13 mouse cellular contexts compared by ENCODE assay signal in genomic region chr13:112335531-112335930, GRCm38 (mm10). TPM values are rescaled to one million over a fixed set of nuclear protein-coding genes. Genes with fewer than 3 reads are reported as not detected.
DNase-seq lines count a peak whose midpoint lies in the region; ATAC-seq lines count a peak whose summit lies in the region.
"Had no signal": no experiment of that assay in that cellular context is flagged by ENCODE, and none has a peak within 500 bp of the region (broad histone marks: within the 10 kb centered on the region; RNA-seq: fewer than 3 reads in every experiment).

No protein-coding gene starts in this region.

- H3K4me1 ChIP-seq in heart, embryonic 12.5 days (replicated peaks) = peaks cover 45% of the 10 kb centered on the region

- H3K9me3 ChIP-seq in heart, embryonic 12.5 days (replicated peaks) = no peaks in the 10 kb centered on the region
- H3K9me3 ChIP-seq: embryonic facial prominence, embryonic 15.5 days; hindbrain, embryonic 13.5 days had no signal

- DNase-seq in heart, adult 9 months (ENCODE audit: low spot score in 2 of 2) = peak; percentile 48 to 72
- DNase-seq in lung, postnatal 10 days = peak; percentile 29
- DNase-seq in lung, postnatal 25 days (ENCODE audit: low spot score) = no peak
- DNase-seq in adrenal gland, adult 8-10 months = peak; percentile 84
- DNase-seq in heart, postnatal 25 days (ENCODE audit: low spot score) = peak; percentile 17
- no peak for DNase-seq in urinary bladder, postnatal 25 days (ENCODE audit: low spot score)
- no peak for DNase-seq in frontal cortex, postnatal 25 days (ENCODE audit: low spot score in 2 of 2)
- DNase-seq: cerebellum, postnatal 25 days; thymus, postnatal 25 days had no signal

- no peak overlapping the region for H3K9ac ChIP-seq in heart, embryonic 12.5 days
- H3K9ac ChIP-seq: embryonic facial prominence, embryonic 15.5 days; hindbrain, embryonic 13.5 days had no signal

- H3K4me2 ChIP-seq in heart, embryonic 12.5 days = no peak overlapping the region
- H3K4me2 ChIP-seq: embryonic facial prominence, embryonic 15.5 days; hindbrain, embryonic 13.5 days had no signal

- H3K36me3 ChIP-seq in heart, embryonic 12.5 days = no peaks in the 10 kb centered on the region
- H3K36me3 ChIP-seq: embryonic facial prominence, embryonic 15.5 days; hindbrain, embryonic 13.5 days had no signal

- H3K27ac ChIP-seq in heart, embryonic 12.5 days (ENCODE audit: poor library complexity, severe bottlenecking) = no peak overlapping the region
- H3K27ac ChIP-seq: embryonic facial prominence, embryonic 15.5 days; hindbrain, embryonic 13.5 days; macrophage had no signal

- intact Hi-C loops in heart, postnatal 25 days (cut with DNase I) = no loop called here

- no peak overlapping the region for H3K4me3 ChIP-seq in heart, embryonic 12.5 days
- H3K4me3 ChIP-seq: embryonic facial prominence, embryonic 15.5 days; hindbrain, embryonic 13.5 days had no signal

- 61% methylated on average over 3 of the region's 3 CpGs for WGBS in heart, embryonic 12.5 days

- H3K27me3 ChIP-seq in heart, embryonic 12.5 days (replicated peaks) = no peaks in the 10 kb centered on the region
- H3K27me3 ChIP-seq: embryonic facial prominence, embryonic 15.5 days; hindbrain, embryonic 13.5 days had no signal

- ATAC-seq in heart, embryonic 12.5 days (ENCODE audit: insufficient number of reproducible peaks, low FRiP score) = no peak

RNA-seq across cellular contexts. Expression of gene Ankrd55, which starts 47.3 kb away (rescaled TPM):
- 0.15 and 0.36 TPM in 2 replicates for polyA plus RNA-seq in heart, embryonic 12.5 days (2016; fragmentation: Nextera tagmentation; extraction: Ambion mirVana)
- total RNA-seq in adrenal gland, adult 8-10 months (2022) = 1 to 10 TPM; 2.0 to 4.1 (median 2.9) TPM
- under 1 TPM; 0.25 to 0.34 TPM for total RNA-seq in heart, postnatal 25 days (2021)

Comparison
In these comparisons a context has a peak if more than half of its experiments do, and no peak if none do; other contexts are left out.
1. DNase-seq: peak in heart, adult 9 months (2 of 2), lung, postnatal 10 days (single experiment), adrenal gland, adult 8-10 months (single experiment) and heart, postnatal 25 days (single experiment); none in lung, postnatal 25 days (single experiment), urinary bladder, postnatal 25 days (single experiment) and frontal cortex, postnatal 25 days (0 of 2).